Mouse (Mus musculus) intestine, postnatal 0 days (tissue): Measurements from ENCODE around the gene Ccdc159. TPM values are rescaled to one million over a fixed set of nuclear protein-coding genes. Genes with fewer than 3 reads are reported as not detected.

Experiments
- ATAC-seq: fragments of 200-750 bp; cut with Nextera tagmentation; 2 replicates; pipeline ENCODE4 v1.8.0; 2017; ENCODE audit warnings: mild to moderate bottlenecking, moderate TSS enrichment, moderate library complexity
- H3K27ac ChIP-seq: fragments of 300-500 bp; sonication (generic); 2 replicates; pipeline ENCODE4 v1.5.1; 2014; ENCODE audit warnings: mild to moderate bottlenecking, low read depth, low read length, moderate library complexity
- H3K27me3 ChIP-seq: fragments of 300-500 bp; sonication (generic); replicated peaks from 2 replicates; pipeline ENCODE4 v1.6.1; 2014; ENCODE audit warnings: low read length, mixed read lengths; ENCODE audit not compliant: control insufficient read depth, insufficient read depth
- H3K36me3 ChIP-seq: fragments of 300-500 bp; sonication (generic); 2 replicates; pipeline ENCODE4 v1.6.1; 2014; ENCODE audit warnings: mild to moderate bottlenecking, moderate library complexity; ENCODE audit not compliant: control insufficient read depth, insufficient read depth
- H3K4me1 ChIP-seq: fragments of 300-500 bp; sonication (generic); replicated peaks from 2 replicates; pipeline ENCODE4 v1.6.1; 2014; ENCODE audit warnings: antibody characterized with exemption, low read length, mixed read lengths; ENCODE audit not compliant: control insufficient read depth, insufficient read depth
- H3K4me2 ChIP-seq: fragments of 300-500 bp; sonication (generic); replicated peaks from 2 replicates; pipeline ENCODE4 v1.6.1; 2014; ENCODE audit warnings: low read depth, mild to moderate bottlenecking, moderate library complexity
- H3K4me3 ChIP-seq: fragments of 300-500 bp; sonication (generic); 2 replicates; pipeline ENCODE4 v1.5.1; 2014; ENCODE audit warnings: low read depth, low read length
- H3K9ac ChIP-seq: fragments of 300-500 bp; sonication (generic); 2 replicates; pipeline ENCODE4 v1.6.1; 2014; ENCODE audit warnings: mild to moderate bottlenecking, low read depth, low read length
- H3K9me3 ChIP-seq: fragments of 300-500 bp; sonication (generic); 2 replicates; pipeline ENCODE4 v1.6.1; 2016; ENCODE audit warnings: mixed run types; ENCODE audit not compliant: control insufficient read depth
- CTCF ChIP-seq: sonication (generic); IDR thresholded peaks from 2 replicates; pipeline ENCODE4 v1.5.1; 2016; ENCODE audit warnings: low read depth, mild to moderate bottlenecking, control low read depth, antibody characterized with exemption, moderate library complexity
- WGBS: fragments of 180-500 bp; shearing (Covaris S2); extraction: QIAGEN DNeasy Blood & Tissue Kit; methylation state at CpG from one replicate; pipeline ENCODE4 v1.1.7; 2014; 5-methylcytosine and 5-hydroxymethylcytosine counted together
- polyA plus RNA-seq: library from polyadenylated mRNA; unstranded; fragments of >200 nt; fragmentation: Nextera tagmentation; extraction: Ambion mirVana; gene quantifications from 2 replicates; pipeline ENCODE4 v1.2.1, GENCODE M21; 2015

The Ccdc159 gene
- polyA plus RNA-seq, 1 experiment from 2014 or later: 0.63 TPM

DNA sequence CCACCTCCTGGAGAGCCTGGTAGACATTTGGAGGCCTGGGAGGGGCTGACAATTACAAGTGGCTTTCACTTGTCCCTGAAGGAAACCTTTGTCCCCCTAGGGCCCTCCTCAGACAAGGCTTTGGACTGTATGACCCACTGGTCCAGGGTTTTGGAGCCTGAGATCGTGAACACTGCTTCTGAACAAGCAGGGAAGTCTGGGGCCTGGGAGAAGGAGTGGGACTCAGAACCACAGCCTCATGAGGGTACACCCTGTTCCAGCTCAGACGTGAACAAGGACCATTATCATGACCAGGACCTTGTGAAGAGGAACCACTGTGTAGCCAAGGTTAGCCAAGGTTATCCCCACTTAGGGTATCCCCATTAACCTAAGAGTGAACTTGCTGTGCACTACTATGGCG, 1.9 kb downstream of the Ccdc159 start:
- no peak for TF ChIP-seq CTCF
- WGBS: 91% methylated on average over 3 of the region's 3 CpGs
- Histone ChIP-seq H3K4me2 (no peak overlapping the region), H3K36me3 (no peaks in the 10 kb centered on the region; the same call in 1 of the 2 replicates), H3K4me1 (peaks cover 5% of the 10 kb centered on the region; the same call in 1 of the 2 replicates), H3K9ac (no peak overlapping the region), H3K27me3 (no peaks in the 10 kb centered on the region), H3K9me3 (no peaks in the 10 kb centered on the region), H3K27ac (no peak overlapping the region), H3K4me3 (no peak overlapping the region)
- ATAC-seq: no peak

DNA sequence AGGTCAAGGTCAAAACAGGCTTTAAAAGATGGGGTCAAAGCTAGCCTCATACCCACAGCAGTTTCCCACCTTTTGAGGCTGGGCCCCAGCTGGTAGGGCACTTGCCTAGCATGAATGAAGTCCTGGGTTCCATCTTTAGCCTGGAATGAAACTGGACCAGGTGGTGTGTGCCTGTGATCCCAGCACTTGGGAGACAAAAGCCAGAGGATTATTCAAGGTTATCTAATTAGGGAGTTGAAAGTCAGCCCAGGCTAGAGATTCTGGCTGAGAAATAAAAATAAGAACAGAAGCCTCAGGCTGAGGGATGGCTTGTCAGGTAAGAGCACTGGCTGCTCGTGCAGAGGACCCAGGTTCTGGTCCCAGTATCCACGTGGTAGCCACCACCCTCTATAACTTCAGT, 4.7 kb downstream of the Ccdc159 start:
- 56% methylated on average over 2 of the region's 2 CpGs for WGBS
- TF ChIP-seq CTCF: no peak

DNA sequence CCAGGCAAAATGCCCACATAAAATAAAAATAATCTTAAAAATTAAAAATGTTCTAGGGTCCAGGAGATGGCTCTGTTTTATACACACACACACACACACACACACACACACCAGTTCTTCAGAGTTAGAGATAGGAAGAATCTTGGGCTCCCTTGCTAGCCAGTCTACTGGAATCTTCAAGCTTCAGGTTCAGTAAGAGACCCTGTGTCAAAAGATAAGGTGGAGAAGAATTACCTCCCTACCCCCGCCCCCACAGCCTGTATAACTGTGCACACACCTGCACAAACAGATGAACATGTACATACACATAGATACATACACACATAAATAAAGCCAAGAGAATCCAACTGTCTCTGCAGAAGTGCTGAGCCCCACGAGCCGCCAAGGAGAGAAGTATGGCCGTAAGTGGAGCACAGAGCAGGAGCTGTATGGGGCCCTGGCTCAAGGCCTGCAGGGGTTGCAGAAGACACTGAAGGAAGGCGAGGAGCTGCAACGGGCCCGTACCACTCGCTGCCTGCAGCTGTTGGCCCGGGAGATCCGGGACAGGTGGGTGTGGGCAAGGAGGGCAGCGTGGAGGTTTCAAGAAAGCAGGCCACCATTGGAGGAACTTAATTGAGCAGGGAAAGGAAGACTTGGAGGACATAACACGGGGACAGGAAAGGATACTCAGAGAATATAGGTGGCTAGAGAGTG, 5.3 kb downstream of the Ccdc159 start:
- TF ChIP-seq CTCF: no peak
- WGBS: 61% methylated on average over 12 of the region's 12 CpGs
- ATAC-seq: no peak
- no peak overlapping the region for H3K4me2 ChIP-seq
- H3K4me3 ChIP-seq: no peak overlapping the region
- no peak overlapping the region for H3K27ac ChIP-seq
- H3K36me3 ChIP-seq: no peaks in the 10 kb centered on the region
- H3K9me3 ChIP-seq: no peaks in the 10 kb centered on the region
- H3K9ac ChIP-seq: no peak overlapping the region
- H3K4me1 ChIP-seq: no peaks in the 10 kb centered on the region
- H3K27me3 ChIP-seq: no peaks in the 10 kb centered on the region

More for the DNA sequence above, 4.7 kb downstream of the Ccdc159 start:
- no peaks in the 10 kb centered on the region for H3K9me3 ChIP-seq
- no peak for ATAC-seq
- H3K27ac ChIP-seq: no peak overlapping the region
- H3K27me3 ChIP-seq: no peaks in the 10 kb centered on the region
- no peak overlapping the region for H3K9ac ChIP-seq
- no peaks in the 10 kb centered on the region for H3K36me3 ChIP-seq
- H3K4me2 ChIP-seq: no peak overlapping the region
- H3K4me3 ChIP-seq: no peak overlapping the region
- H3K4me1 ChIP-seq: no peaks in the 10 kb centered on the region

DNA sequence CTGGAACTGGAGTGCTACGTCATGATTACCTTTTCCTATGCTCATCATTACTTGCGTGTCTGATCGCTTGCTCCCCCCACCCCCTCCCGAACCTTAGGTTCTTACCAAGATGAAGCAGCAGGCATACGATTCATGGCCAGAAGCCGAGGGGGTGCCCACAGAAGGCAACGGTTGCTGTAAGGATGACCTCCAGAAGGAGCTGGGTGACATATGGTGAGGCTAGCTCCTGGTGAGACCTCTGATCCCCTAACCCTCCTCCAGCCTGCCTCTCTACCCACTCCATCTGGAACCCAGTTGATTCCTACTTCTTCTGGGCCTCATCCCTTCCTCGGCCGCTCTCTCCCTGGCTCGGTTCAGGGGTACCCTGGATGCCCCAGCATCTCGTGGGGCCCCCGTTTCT, 6.8 kb downstream of the Ccdc159 start:
- Histone ChIP-seq H3K27me3 (no peaks in the 10 kb centered on the region), H3K4me1 (no peaks in the 10 kb centered on the region), H3K4me2 (no peak overlapping the region), H3K9me3 (no peaks in the 10 kb centered on the region), H3K36me3 (no peaks in the 10 kb centered on the region), H3K27ac (no peak overlapping the region), H3K4me3 (no peak overlapping the region), H3K9ac (no peak overlapping the region)
- no peak for ATAC-seq
- 92% methylated on average over 12 of the region's 12 CpGs for WGBS
- TF ChIP-seq CTCF: no peak

DNA sequence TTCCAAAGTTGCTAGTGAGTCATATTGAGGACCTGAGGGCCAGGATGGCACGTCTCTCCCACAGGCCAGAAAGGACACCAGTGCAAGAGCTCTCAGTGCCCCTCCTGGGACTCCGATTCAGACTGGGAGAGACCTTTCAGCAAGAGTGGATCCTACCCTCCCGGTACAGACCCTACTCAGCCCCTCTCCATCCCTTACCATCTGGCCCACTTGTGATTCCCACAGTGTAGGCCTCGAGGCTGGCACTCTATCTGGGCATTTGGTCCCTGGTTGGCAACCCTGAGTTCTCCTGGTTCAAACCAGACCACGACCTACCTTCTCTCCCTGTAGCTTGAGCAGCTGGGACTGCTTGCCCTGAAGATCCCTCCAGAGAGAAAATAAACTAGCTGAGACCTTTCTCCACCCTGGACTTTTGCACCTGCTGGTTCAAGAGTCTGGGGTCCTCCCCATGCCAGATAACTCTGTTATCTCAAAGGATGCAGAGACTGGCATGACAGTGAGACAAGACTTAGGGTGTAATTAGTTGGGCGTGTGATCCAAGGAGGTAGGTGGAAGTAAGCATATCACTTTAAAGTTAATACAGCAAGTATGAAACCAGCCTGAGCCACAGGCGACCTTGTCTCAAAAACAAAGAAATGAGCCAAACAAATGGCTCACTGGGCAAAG, 8.3 kb downstream of the Ccdc159 start:
- no peaks in the 10 kb centered on the region for H3K27me3 ChIP-seq
- H3K4me3 ChIP-seq: no peak overlapping the region
- H3K4me2 ChIP-seq: no peak overlapping the region
- no peak overlapping the region for H3K27ac ChIP-seq
- no peak for ATAC-seq
- no peaks in the 10 kb centered on the region for H3K9me3 ChIP-seq
- H3K4me1 ChIP-seq: no peaks in the 10 kb centered on the region
- no peaks in the 10 kb centered on the region; the same call in 1 of the 2 replicates for H3K36me3 ChIP-seq
- H3K9ac ChIP-seq: no peak overlapping the region
- TF ChIP-seq CTCF: no peak
- WGBS: 85% methylated on average over 7 of the region's 7 CpGs

DNA sequence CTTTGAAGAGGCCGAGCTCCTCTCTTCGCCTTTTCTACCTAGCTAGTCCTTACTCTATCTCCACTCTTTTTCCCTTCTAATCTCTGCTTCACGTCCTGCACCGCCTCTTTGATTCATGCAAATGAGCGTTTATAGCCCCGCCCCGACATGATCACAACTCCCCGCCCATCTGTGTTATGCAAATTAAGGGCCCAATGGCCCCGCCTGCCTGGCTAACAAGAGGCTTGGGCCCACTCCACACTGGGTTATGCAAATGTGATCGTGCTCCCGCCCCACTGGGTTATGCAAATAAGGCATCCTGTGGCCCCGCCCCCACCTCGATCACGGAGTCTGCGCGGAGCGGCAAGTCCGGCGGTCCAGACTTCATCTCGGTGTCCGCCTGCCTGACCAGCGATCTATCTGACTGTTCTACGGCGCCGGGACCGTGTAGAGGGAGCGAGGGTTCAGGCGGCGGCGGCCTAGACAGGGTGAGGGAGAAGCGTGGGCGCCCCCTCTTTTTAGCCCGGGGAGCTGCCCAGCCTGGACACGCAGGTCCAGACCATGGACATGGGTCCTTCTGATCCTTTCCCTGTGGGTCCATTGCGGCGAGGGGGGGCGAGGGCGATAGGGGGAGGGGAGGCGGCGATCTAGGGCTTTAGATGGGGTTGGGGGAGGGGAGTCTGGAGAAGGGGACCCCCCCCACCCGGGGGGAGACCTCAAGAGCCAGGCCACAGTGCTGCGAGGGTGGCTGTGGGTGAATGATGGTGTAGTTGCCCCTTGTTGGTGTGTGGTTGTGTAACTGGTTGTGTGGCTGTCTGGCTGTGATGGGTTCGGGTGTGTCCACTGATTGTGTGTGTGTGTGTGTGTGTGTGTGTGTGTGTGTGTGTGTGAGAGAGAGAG, 9.7 kb downstream of the Ccdc159 start, which contains the start of gene Plppr2:
Gene Plppr2 (plus strand): TSS at position 342 of the 879 bp plus-strand sequence.
- peak within 1 kb of the TSS; percentile 37; the same call in 1 of the 2 replicates for H3K9ac ChIP-seq
- 1% methylated on average over 43 of the region's 43 CpGs for WGBS
- peak within 1 kb of the TSS; percentile 48 for H3K4me3 ChIP-seq
- peak; percentile 33 for TF ChIP-seq CTCF
- H3K9me3 ChIP-seq: no peaks in the 10 kb centered on the region
- H3K4me2 ChIP-seq: peak within 1 kb of the TSS; percentile 80
- H3K27ac ChIP-seq: no peak within 1 kb of the TSS
- no peaks in the 10 kb centered on the region; the same call in 1 of the 2 replicates for H3K36me3 ChIP-seq
- no peaks in the 10 kb centered on the region for H3K4me1 ChIP-seq
- H3K27me3 ChIP-seq: no peaks in the 10 kb centered on the region
- ATAC-seq: peak; percentile 98
